Mouse (Mus musculus): ENCODE measurements around the gene Dpp6.
A peak's percentile ranks its signal among the peaks of the same experiment; 100 is the strongest.
"Not testable (repeated sequence)": the region's sequence is repeated elsewhere in the genome, so short reads cannot be mapped to it uniquely, and the experiment has no call there.

Gene Dpp6

GRCm38 (mm10) chr5:27501338-27501737 lies 684.3 kb downstream of the Dpp6 start, which contains the start of gene Speer4b:
Gene Speer4b (minus strand): TSS chr5:27501438.
- not testable (repeated sequence) for H3K27me3 ChIP-seq (ENCODE audit: control insufficient read depth, insufficient read depth, low read length, poor library complexity, severe bottlenecking); H3K36me3 ChIP-seq (ENCODE audit: control insufficient read depth, insufficient read depth, low read length, poor library complexity, severe bottlenecking); DNase-seq (ENCODE audit: low read depth, low spot score)

GRCm38 (mm10) chr5:27518716-27519115 lies 701.7 kb downstream of the Dpp6 start:
- DNase-seq (ENCODE audit: low read depth, low spot score), result no peak
- Histone ChIP-seq H3K36me3 (ENCODE audit: control insufficient read depth, insufficient read depth, low read length, poor library complexity, severe bottlenecking) (no peaks in the 10 kb centered on the region), H3K27me3 (ENCODE audit: control insufficient read depth, insufficient read depth, low read length, poor library complexity, severe bottlenecking) (no peaks in the 10 kb centered on the region)

DNA sequence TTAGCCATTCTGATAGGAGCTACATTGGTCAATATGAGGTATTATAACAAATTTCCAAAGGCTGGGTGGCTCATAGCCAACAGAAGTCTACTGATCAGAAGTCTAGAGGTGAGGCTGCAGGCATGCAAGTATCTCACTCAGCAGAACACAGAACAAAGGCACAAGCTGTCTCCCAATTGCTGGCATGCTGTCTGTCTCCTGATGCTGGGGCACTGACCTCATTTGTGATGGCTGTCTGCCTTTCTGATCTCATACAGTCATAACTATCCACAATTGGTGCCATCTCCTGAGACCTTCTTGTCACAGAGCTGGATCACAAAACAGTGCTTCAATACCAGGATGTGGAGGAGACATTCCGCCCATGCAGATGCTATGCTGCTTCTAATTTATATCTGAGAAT lies 709.9 kb downstream of the Dpp6 start:
- Histone ChIP-seq H3K27me3 (ENCODE audit: control insufficient read depth, insufficient read depth, low read length, poor library complexity, severe bottlenecking) (no peaks in the 10 kb centered on the region), H3K36me3 (ENCODE audit: control insufficient read depth, insufficient read depth, low read length, poor library complexity, severe bottlenecking) (no peaks in the 10 kb centered on the region)
- no peak for DNase-seq (ENCODE audit: low read depth, low spot score)

DNA sequence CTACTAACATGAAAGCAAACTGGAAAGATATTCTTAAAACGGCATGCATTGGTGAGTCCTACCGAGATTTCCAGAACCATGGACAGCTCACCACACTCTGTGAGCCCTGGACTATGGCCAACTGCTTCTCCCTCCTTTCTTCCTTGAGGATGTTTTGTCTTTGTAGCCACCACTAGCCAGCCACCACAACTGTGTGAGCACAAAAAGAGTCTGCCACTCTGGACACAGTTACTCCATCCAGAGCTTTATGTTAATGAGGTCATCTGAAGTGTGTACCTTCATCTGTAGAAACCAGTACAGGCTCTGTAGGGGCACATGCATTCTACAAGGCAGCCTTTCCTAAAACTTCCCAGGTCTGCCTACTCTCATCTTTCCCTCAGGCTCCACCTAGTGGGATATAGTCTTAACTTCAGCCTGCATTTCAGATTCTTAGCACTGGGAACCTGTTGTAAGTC lies 727.8 kb downstream of the Dpp6 start:
- no peak for DNase-seq (ENCODE audit: low read depth, low spot score)
- no peaks in the 10 kb centered on the region for H3K27me3 ChIP-seq (ENCODE audit: control insufficient read depth, insufficient read depth, low read length, poor library complexity, severe bottlenecking)
- H3K36me3 ChIP-seq (ENCODE audit: control insufficient read depth, insufficient read depth, low read length, poor library complexity, severe bottlenecking), result no peaks in the 10 kb centered on the region

GRCm38 (mm10) chr5:27549291-27549690 lies 732.3 kb downstream of the Dpp6 start:
- no peaks in the 10 kb centered on the region for H3K27me3 ChIP-seq (ENCODE audit: control insufficient read depth, insufficient read depth, low read length, poor library complexity, severe bottlenecking)
- DNase-seq (ENCODE audit: low read depth, low spot score), result no peak
- H3K36me3 ChIP-seq (ENCODE audit: control insufficient read depth, insufficient read depth, low read length, poor library complexity, severe bottlenecking), result no peaks in the 10 kb centered on the region

- H3K27me3 ChIP-seq (ENCODE audit: control insufficient read depth, insufficient read depth, low read length, poor library complexity, severe bottlenecking), result no peaks in the 10 kb centered on the region
- no peak for DNase-seq (ENCODE audit: low read depth, low spot score)
Measured at GRCm38 (mm10) chr5:27565700-27566099, 748.7 kb downstream of the Dpp6 start.

DNA sequence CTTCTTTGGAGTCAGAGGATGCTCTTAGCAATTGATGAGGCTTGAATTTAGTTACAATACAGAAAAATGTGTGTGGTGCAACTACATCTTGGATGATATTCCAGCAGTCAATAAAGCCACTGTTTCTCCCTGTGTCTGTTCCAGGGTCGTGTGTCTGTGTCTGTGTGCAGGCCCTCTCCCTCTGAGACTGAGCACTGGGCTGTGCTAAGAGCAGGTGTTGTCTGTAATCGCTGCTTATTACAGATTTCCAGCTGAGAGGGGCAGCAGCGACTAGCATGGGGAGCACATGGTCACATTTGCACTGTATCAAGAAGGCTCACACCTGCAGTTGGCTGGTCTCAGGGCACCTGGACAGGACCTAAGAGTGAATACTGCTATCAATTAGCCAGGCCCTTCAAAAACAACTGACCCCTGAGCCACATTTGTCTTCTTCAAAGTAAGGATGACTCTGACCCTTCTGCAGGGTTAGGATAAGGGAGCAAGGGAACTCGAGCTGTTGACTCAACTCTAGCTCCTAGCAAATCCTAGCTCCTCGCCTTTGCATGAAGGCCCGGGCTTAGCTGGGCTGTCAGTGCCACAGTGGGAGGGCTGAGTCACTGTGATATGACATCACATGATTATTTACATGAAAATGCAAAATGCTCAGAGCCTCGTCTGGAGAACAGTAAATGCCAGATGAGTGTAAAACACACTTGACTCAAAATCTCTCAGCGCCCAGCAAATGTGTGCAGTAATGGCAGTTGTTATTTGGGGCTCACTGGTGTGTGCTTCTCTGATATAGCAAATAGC lies 771.2 kb downstream of the Dpp6 start:
- no peaks in the 10 kb centered on the region for H3K36me3 ChIP-seq (ENCODE audit: control insufficient read depth, insufficient read depth, low read length, poor library complexity, severe bottlenecking)
- no peaks in the 10 kb centered on the region for H3K27me3 ChIP-seq (ENCODE audit: control insufficient read depth, insufficient read depth, low read length, poor library complexity, severe bottlenecking)
- DNase-seq (ENCODE audit: low read depth, low spot score), result no peak

More at GRCm38 (mm10) chr5:27565700-27566099, 748.7 kb downstream of the Dpp6 start:
- H3K36me3 ChIP-seq (ENCODE audit: control insufficient read depth, insufficient read depth, low read length, poor library complexity, severe bottlenecking), result no peaks in the 10 kb centered on the region

DNA sequence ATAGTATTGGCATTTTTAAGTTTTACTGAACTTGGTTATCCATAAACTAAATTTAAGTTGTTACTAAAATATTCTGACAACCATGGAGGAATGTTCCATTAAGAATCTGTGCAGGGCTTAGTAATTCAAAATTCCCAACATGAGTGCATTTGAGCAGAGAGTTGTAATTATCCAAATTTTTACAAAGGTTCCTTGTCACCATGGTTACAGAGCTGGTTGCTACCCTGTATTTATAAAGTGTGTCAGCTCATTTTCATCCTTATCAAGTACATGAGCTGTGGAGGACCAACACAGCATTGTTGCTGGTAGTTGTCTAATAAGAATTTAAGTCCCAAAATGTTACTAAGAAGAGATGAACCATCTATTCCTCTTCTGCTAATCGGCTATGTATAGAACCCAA lies 787.1 kb downstream of the Dpp6 start:
- Histone ChIP-seq H3K27me3 (ENCODE audit: control insufficient read depth, insufficient read depth, low read length, poor library complexity, severe bottlenecking) (no peaks in the 10 kb centered on the region), H3K36me3 (ENCODE audit: control insufficient read depth, insufficient read depth, low read length, poor library complexity, severe bottlenecking) (no peaks in the 10 kb centered on the region)
- DNase-seq (ENCODE audit: low read depth, low spot score), result no peak

GRCm38 (mm10) chr5:27615769-27616168 lies 798.8 kb downstream of the Dpp6 start:
- DNase-seq (ENCODE audit: low read depth, low spot score), result peak; percentile 1
- Histone ChIP-seq H3K36me3 (ENCODE audit: control insufficient read depth, insufficient read depth, low read length, poor library complexity, severe bottlenecking) (no peaks in the 10 kb centered on the region), H3K27me3 (ENCODE audit: control insufficient read depth, insufficient read depth, low read length, poor library complexity, severe bottlenecking) (no peaks in the 10 kb centered on the region)

GRCm38 (mm10) chr5:27621811-27622210 lies 804.8 kb downstream of the Dpp6 start:
- Histone ChIP-seq H3K36me3 (ENCODE audit: control insufficient read depth, insufficient read depth, low read length, poor library complexity, severe bottlenecking) (no peaks in the 10 kb centered on the region), H3K27me3 (ENCODE audit: control insufficient read depth, insufficient read depth, low read length, poor library complexity, severe bottlenecking) (no peaks in the 10 kb centered on the region)
- no peak for DNase-seq (ENCODE audit: low read depth, low spot score)

DNA sequence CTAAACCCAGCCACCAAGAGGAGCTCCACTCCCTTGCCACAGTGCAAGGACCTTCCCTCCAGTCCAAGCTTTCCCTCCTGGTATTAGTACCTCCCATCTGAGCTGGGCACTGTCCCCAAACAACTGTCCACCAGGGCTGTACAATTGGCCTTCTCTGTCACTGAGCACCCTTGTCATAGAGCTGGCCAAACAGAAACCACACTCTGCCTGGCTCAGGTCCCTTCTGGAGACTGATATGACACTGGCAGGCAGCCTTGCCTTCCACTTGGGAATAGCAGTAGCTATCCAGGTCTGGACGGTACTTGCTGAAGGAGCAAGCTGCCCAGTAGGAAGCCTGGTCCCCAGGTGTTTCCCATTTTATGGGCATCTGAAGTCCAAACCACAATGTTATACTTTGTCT lies 806.9 kb downstream of the Dpp6 start:
- no peaks in the 10 kb centered on the region for H3K27me3 ChIP-seq (ENCODE audit: control insufficient read depth, insufficient read depth, low read length, poor library complexity, severe bottlenecking)
- H3K36me3 ChIP-seq (ENCODE audit: control insufficient read depth, insufficient read depth, low read length, poor library complexity, severe bottlenecking), result no peaks in the 10 kb centered on the region
- no peak for DNase-seq (ENCODE audit: low read depth, low spot score)

DNA sequence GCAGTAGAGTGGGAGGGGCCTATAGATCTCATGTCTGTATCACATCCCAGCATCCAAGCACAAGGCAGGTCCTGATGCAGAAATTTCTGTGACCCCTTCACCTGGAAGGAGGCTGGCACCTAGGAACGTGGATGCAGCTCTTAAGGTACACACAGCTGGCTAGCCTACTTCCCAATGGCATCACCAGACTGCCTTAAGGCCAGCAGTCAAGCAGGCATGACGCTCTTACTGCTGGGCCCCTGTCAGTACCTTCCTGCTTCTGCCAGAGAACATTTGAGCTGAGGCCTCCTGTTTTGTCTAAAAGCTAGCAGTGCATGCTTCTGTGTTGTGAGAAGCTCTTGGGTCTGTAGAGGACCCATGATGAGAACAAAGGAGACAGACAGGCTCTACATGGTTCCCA lies 815.1 kb downstream of the Dpp6 start:
- no peak for DNase-seq (ENCODE audit: low read depth, low spot score)
- Histone ChIP-seq H3K27me3 (ENCODE audit: control insufficient read depth, insufficient read depth, low read length, poor library complexity, severe bottlenecking) (no peaks in the 10 kb centered on the region), H3K36me3 (ENCODE audit: control insufficient read depth, insufficient read depth, low read length, poor library complexity, severe bottlenecking) (no peaks in the 10 kb centered on the region)

- no peak for DNase-seq (ENCODE audit: low read depth, low spot score)
- Histone ChIP-seq H3K27me3 (ENCODE audit: control insufficient read depth, insufficient read depth, low read length, poor library complexity, severe bottlenecking) (no peaks in the 10 kb centered on the region), H3K36me3 (ENCODE audit: control insufficient read depth, insufficient read depth, low read length, poor library complexity, severe bottlenecking) (no peaks in the 10 kb centered on the region)
Measured at GRCm38 (mm10) chr5:27635941-27636340, 818.9 kb downstream of the Dpp6 start.

- Histone ChIP-seq H3K36me3 (ENCODE audit: control insufficient read depth, insufficient read depth, low read length, poor library complexity, severe bottlenecking) (no peaks in the 10 kb centered on the region), H3K27me3 (ENCODE audit: control insufficient read depth, insufficient read depth, low read length, poor library complexity, severe bottlenecking) (no peaks in the 10 kb centered on the region)
- no peak for DNase-seq (ENCODE audit: low read depth, low spot score)
Measured at GRCm38 (mm10) chr5:27641876-27642275, 824.9 kb downstream of the Dpp6 start.

- DNase-seq (ENCODE audit: low read depth, low spot score), result peak; percentile 18
- Histone ChIP-seq H3K27me3 (ENCODE audit: control insufficient read depth, insufficient read depth, low read length, poor library complexity, severe bottlenecking) (no peaks in the 10 kb centered on the region), H3K36me3 (ENCODE audit: control insufficient read depth, insufficient read depth, low read length, poor library complexity, severe bottlenecking) (no peaks in the 10 kb centered on the region)
Measured at GRCm38 (mm10) chr5:27651879-27652814, 835.1 kb downstream of the Dpp6 start.

Data from splenic B cell, adult 2 months (primary cell).